Mouse (Mus musculus) forelimb bud, embryonic 11.5 days (tissue): ENCODE measurements around the gene Hist1h2ai.
A peak's percentile ranks its signal among the peaks of the same experiment; 100 is the strongest.
"Not testable (repeated sequence)": the region's sequence is repeated elsewhere in the genome, so short reads cannot be mapped to it uniquely, and the experiment has no call there.

Experiments used
- DNase-seq: peaks from one replicate; pipeline ENCODE4 v3.0.0-alpha.2; 2012; ENCODE audit warnings: low read depth, low spot score

The Hist1h2ai gene

DNA sequence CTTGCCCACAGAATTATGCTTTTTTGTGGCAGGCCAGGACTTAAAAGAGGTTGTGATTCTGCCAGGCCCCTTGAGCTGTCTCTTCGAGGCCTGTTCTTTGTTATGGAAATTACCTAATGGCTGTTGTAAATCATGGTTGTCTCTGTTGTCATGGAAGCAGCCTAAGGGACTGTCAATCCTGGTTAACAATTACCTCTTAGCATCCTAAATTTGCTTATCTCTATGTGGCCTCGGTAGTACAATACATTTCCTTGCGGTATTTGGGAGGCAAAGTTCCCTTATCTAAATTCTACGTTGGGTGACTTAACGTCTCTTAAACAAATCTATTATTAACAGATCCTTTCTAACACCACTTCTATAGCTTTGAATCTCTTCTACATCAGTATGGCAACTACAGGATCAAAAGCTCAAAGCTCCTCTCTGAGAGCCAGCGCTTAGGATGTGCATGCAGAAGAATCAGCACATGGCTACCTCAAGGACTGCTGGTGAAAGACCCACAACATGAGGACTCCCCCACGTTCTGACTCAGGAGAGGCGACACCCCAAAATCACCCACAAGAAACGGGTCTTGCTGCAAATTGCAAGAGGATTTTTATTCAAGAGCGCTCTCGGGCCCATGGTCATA lies 11.8 kb downstream of the Hist1h2ai start:
- DNase-seq, result no peak

DNA sequence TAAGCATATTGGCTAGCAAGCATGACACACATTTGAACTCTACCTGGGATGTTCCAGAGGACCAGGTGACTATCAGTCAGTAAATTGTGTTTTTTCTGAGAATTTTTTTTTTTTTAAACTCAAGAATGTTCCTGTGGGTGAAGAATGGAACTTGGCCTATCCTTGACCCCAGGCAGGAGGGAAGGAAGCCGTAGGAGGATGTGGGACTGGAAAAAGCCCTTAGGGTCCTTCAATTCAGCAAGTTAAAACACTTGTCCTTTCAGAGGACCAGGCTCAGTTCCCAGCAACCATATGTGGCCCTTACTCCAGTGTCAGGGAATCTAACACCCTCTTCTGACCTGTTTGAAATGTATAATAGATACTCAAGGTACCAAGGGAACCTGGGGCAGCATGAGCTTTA lies 13.3 kb downstream of the Hist1h2ai start:
- DNase-seq, result no peak

DNA sequence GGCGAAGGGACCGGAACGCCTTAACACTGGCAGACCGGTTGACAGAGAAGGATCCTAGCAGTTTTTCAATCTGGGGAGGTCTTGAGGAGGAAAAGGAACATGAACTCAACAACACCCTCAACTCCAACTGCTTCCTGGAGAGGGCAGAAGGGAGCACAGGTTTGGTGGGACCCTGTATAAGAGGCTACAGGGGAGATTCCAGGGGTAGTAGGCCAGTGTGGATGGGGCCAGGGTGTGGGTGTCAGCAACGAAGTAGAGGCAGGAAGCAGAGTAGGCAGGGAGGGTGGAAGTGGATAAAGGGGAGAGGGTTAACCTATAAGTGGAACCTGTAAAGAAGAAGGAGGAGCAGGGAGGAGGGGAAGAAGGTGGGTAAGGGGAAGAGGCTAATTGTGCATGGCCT lies 17.2 kb downstream of the Hist1h2ai start:
- DNase-seq, result peak; percentile 43

DNA sequence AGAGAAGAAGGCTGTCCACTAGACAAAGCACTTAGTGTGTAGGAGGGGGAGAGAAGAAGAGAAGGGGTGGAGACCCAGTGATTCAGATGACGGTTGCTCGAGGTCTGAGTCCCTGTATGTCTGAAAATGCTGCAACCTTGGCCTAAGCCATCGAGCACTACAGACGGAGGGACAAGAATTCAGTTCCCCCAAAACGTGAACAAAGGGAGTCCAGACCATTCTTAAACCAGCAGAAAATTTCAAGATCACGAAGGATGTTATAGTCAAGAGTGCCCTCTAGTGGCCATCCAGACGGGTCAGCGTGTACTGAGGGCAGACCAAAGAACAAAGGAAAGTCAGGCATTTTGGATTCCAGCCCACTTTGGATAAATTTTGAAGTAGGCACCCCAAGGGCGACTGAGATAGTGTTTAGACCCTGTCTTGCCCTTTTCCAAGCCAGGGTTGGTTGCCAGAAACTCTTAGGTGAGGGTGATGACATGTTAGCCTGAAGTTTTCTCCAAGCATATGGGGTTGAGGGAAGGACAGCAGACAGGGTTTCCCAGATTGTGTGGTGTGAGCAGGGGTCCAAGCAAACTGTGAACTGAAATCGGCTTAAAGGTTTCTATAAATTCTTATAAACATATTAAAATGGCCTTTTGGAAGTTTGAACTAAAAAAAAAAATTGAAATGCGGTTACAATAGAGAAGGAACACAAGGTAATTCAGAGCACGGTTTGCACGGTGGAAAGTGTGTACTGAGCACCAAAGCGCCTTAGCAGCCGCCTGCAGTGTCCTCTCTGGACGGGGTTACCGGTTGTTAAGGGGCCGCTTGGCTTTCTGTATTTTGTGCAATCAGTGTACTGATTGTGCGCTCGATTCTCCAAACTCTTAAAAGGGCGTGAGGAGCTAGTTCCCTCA lies 18.0 kb downstream of the Hist1h2ai start:
- peak; percentile 96 for DNase-seq

DNA sequence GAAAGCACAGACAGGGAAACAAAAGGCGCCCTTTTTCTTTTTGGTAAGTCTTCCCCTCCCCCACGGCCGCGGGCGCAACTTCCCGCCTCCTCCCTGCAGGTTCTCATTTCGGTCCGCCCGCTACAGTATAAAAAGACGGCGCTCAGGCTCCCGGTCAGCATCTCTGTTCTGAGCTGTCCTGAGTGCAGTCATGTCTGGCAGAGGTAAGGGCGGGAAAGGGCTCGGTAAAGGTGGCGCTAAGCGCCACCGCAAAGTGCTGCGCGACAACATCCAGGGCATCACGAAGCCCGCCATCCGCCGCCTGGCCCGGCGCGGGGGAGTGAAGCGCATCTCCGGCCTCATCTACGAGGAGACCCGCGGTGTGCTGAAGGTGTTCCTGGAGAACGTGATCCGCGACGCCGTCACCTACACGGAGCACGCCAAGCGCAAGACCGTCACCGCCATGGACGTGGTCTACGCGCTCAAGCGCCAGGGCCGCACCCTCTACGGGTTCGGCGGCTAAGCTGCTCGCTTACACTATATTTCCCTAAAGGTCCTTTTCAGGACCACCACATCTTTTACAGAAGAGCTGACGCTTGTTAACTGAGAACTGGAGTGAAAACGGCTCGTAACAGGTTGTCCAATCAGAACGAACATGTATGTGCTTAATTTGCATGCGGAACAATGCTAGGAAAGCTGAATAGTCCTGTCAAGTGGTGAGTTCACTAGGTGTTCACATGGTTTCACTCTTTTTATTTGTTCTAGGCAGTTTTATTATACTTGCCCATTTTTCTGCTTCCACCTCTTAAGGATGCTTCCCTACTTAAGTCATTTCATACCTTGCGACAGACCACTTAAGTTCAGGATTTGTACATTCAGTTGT lies 18.9 kb downstream of the Hist1h2ai start, which contains the start of gene Hist1h4j:
Gene Hist1h4j (plus strand): TSS at position 159 of the 862 bp plus-strand sequence.
- DNase-seq, result peak; percentile 92

DNA sequence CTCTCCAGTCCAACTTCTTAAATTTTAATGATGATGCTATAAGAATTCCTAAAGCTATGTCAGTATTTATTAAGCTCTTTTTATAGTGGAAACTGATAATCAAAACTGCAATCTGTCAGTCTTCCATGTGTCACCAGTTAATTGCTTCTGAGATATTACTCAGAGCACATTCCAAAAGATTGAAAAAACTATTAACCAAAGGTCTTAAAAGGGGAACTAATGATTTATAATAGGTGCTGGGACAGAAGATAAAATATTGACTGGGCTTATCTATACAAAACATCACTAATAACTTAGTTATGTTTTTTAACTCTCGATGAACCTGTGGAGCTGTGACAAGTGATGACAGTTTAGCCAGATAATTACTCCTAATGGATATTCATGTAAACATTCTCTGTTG lies 28.8 kb downstream of the Hist1h2ai start:
- no peak for DNase-seq

DNA sequence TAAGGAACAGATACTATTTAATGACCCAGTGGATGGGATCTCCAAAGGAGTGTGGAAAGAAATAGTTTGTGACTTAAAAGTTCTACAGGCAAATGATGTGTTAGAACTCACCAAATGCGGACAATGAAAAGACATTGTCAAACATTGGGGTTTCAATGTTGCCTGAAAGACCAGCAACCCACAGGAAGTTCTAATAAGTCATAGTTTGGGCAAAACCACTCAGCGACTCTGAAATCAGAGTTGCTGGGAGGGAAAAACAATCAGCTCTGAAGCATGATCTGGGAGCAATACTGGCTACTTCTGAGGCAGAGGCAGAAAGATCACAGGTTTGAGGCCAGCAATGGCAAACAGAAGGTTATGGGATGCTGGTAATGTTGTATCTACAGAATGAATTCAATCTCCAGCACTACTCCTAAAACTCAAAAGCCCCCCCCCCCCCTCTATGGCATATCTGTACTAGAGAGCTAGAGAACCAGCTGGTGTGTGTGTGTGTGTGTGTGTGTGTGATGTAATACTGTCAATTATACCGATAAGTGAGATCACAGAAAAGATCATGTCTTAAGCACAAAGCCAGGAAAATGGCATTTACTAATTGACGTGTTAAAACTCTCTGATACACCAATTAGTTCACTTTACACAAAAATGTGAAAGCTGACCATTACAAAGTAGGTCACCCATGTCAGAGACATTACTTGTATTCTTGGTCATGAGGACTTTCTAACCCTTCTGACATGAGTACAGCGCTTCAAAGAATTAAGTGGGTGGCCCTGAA lies 33.4 kb downstream of the Hist1h2ai start:
- peak; percentile 62 for DNase-seq

DNA sequence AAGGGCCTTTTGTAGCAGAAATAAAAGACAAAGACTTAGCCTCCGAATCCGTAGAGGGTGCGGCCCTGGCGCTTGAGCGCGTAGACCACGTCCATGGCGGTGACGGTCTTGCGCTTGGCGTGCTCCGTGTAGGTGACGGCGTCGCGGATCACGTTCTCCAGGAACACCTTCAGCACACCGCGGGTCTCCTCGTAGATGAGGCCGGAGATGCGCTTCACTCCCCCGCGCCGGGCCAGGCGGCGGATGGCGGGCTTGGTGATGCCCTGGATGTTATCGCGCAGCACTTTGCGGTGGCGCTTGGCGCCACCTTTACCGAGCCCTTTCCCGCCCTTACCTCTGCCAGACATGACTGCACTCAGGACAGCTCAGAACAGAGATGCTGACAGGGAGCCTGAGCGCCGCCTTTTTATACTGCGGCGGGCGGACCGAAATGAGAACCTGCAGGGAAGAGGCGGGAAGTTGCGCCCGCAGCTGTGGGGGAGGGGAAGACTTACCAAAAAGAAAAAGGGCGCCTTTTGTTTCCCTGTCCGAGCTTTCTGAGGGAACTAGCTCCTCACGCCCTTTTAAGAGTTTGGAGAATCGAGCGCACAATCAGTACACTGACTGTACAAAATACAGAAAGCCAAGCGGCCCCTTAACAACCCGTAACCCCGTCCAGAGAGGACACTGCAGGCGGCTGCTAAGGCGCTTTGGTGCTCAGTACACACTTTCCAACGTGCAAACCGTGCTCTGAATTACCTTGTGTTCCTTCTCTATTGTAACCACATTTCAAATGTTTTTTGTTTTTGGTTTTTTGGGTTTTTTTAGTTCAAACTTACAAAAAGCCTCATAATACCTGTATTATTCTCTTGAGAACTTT lies 34.2 kb downstream of the Hist1h2ai start, which contains the start of gene Hist1h4k:
Gene Hist1h4k (minus strand): TSS at position 347 of the 859 bp plus-strand sequence.
- DNase-seq, result peak; percentile 93

DNA sequence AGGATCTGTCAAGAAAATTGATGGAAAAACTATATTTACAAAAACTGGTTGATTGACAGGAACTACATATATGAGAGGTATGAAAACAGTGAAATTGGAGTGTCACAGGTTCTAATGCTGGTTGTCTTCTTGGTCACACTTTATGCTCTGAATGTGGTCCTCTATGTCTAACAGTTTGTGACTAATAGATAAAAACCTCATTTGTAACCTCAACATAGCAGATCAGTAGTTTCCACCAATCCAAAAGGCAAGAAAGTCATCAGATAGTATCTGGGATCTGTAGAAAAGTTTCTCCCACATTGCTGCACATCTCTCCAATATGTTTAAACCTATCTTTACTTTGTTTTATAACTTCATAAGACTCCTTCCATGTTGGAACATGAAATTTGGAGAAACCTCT lies 35.2 kb downstream of the Hist1h2ai start:
- no peak for DNase-seq

DNA sequence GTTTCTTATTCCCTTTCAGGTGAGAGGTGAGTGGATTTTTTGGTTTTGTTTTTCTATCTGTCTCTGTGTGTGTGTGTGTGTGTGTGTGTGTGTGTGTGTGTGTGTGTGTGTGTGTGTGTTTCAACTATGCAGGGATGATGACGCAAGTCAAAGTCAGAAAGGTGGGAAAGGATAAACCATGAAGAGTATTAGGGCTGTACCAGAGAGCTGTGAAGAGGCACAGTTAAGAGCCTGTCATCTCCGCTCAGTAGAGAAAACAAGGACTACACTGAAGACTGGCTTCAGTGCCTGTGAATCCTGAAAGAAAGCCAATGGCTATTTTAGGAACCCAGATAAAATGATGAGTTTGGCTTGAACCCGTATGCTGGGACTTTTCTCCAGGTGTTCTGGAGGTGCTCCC lies 35.6 kb downstream of the Hist1h2ai start:
- DNase-seq, result no peak

DNA sequence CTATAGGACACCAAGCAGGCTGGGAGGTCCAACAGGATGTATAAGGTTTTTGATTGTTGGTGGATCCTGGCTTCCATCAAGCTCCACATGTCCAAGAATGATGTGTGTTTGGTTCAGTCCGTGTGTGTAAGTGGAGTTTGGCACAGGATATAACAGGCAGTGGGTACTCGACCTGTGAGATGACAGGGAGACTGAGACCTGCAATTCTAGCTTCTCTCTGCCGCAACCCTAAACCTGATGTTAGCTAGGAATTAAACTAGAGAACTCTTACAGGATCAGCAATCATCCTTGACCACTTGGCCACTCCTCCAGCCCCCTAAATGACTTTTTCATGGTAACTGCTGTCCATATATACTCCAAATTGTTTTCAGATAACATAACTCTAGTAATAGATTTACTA lies 36.1 kb downstream of the Hist1h2ai start:
- DNase-seq, result no peak

DNA sequence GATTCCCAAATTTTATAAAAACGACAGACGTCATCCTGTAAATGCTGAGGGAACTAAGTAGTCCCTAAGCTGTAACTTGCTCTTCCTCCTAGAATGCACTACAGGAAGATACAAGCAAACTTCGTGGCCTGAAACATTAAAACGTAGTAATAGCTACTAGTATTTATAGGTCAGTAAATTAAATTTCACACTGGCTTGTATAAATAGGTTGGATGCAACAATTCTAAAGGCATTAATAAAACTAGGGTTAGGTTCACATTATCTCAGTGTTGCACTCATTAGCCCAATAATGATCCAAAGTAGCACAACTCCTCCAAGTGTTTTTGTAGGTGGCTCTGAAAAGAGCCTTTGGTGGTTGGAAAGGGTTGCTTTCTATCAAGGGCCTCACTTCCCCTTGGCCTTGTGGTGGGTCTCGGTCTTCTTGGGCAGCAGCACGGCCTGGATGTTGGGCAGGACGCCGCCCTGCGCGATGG lies 36.9 kb downstream of the Hist1h2ai start:
- DNase-seq, result peak; percentile 52

DNA sequence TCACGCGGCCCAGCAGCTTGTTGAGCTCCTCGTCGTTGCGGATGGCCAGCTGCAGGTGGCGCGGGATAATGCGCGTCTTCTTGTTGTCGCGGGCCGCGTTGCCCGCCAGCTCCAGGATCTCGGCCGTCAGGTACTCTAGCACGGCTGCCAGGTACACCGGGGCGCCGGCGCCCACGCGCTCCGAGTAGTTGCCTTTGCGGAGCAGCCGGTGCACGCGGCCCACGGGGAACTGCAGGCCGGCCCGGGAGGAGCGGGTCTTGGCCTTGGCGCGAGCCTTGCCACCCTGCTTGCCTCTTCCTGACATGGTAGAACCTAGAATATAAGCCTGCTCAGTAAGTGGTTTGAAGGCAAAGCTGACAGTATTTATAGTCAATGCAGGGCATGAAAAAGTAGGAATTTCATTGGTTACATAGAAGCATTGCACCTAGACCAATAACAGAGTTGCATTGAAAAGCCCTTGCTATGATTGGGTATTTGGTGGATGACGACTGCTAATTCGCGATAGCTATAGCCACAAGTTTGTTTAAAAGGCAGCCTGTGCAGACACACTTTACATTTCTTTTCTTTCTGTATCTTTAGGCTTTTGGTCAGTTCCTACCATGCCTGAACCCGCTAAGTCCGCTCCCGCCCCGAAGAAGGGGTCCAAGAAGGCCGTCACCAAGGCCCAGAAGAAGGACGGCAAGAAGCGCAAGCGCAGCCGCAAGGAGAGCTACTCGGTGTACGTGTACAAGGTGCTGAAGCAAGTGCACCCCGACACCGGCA lies 37.5 kb downstream of the Hist1h2ai start, which contains the start of the genes Hist1h2ak and Hist1h2bn:
Gene Hist1h2ak (minus strand): TSS at position 304 of the 762 bp plus-strand sequence.
Gene Hist1h2bn (plus strand): TSS at position 600 of the 762 bp plus-strand sequence.
- DNase-seq, result peak; percentile 96

DNA sequence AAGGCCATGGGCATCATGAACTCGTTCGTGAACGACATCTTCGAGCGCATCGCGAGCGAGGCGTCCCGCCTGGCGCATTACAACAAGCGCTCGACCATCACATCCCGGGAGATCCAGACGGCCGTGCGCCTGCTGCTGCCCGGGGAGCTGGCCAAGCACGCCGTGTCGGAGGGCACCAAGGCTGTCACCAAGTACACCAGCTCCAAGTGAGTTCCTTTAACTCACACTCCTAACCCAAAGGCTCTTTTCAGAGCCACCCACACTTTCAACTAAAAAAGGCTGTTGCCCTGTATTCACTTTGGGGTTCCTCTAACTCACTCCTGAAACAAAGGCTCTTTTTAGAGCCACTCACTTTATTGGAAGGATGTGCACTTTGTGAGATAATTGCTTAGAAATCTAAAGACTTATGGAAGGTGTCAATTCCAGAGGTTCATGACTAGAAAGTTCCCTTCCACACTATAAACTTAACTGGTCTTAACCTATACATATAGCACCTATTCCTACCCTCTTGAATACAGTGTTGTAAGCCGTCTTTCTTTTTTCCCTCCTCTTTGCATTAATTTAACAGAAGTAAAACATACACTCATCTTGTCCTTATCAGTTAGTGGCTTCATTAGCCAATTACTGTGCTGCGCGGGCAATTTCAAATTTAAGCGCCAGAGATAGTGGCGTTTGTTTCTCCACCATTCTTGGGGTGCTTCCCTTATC lies 38.2 kb downstream of the Hist1h2ai start:
- not testable (repeated sequence) for DNase-seq

DNA sequence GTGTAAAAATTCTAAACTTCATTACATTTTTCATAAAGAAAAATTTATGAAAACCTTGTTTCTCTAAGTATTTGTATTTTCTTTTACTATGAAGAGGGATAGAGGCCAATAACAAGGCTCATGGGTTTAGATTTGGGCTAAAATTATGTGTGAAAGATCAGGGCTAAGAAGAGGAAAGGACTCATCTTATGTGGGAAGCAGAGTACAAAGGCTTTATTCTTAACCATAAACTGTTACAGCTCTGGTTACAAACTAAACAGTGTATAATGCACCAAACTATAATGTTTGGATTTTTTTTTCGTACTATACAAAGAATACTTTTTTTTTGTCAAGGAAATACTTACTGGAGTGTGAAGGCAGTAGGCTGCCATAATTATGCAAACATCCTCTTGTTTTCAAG lies 39.5 kb downstream of the Hist1h2ai start:
- no peak for DNase-seq
